Mouse (Mus musculus) heart, embryonic 10.5 days (tissue): ENCODE measurements around the gene Iqcm. TPM values are rescaled to one million over a fixed set of nuclear protein-coding genes. Genes with fewer than 3 reads are reported as not detected.
"Not testable (repeated sequence)": the region's sequence is repeated elsewhere in the genome, so short reads cannot be mapped to it uniquely, and the experiment has no call there.

Experiments
- DNase-seq: peaks from one replicate; pipeline ENCODE4 v3.0.0-alpha.2; 2017; ENCODE audit warnings: low spot score
- H3K27ac ChIP-seq: fragments of 300-500 bp; sonication (generic); 2 replicates; pipeline ENCODE4 v1.5.1; 2016; ENCODE audit warnings: mild to moderate bottlenecking
- H3K27me3 ChIP-seq: fragments of 300-500 bp; sonication (generic); 2 replicates; pipeline ENCODE4 v1.6.1; 2016; ENCODE audit warnings: mild to moderate bottlenecking; ENCODE audit not compliant: poor library complexity, insufficient read depth, severe bottlenecking
- H3K36me3 ChIP-seq: fragments of 300-500 bp; sonication (generic); 2 replicates; pipeline ENCODE4 v1.6.1; 2016; ENCODE audit warnings: mild to moderate bottlenecking, moderate library complexity
- H3K4me1 ChIP-seq: fragments of 300-500 bp; sonication (generic); 2 replicates; pipeline ENCODE4 v1.6.1; 2016; ENCODE audit warnings: mild to moderate bottlenecking
- H3K4me3 ChIP-seq: fragments of 300-500 bp; sonication (generic); 2 replicates; pipeline ENCODE4 v1.5.1; 2016; ENCODE audit warnings: mild to moderate bottlenecking, moderate library complexity
- H3K9me3 ChIP-seq: fragments of 300-500 bp; sonication (generic); 2 replicates; pipeline ENCODE4 v1.6.1; 2016; ENCODE audit warnings: mild to moderate bottlenecking, moderate library complexity
- WGBS: fragments of 180-500 bp; shearing (Covaris S2); methylation state at CpG from one replicate; pipeline ENCODE4 v1.1.7; 2016; 5-methylcytosine and 5-hydroxymethylcytosine counted together
- polyA plus RNA-seq: library from polyadenylated mRNA; unstranded; fragments of >200 nt; fragmentation: Nextera tagmentation; extraction: Ambion mirVana; gene quantifications from 2 replicates; pipeline ENCODE4 v1.2.1, GENCODE M21; 2016

The Iqcm gene
- not detected in 2 replicates for polyA plus RNA-seq

DNA sequence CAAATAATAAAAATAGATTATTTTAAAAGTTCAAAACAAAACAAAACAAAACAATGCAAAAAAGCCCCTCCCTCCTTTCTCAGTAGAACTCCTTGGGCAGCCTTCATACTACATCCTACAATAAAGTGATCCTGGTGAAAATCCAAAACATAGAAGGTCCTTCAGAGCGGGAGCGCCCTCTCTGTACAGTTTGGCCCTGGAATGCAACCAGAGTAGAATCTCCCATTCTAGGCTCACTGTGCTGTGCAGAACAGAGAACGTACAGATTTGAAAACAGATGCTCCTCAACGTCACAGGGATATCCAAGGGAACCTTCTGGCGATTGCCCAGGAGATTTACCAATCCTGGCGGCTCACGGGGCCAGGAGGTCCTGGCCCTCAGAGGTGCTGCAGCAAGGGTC lies at the start of gene Iqcm:
Gene Iqcm (plus strand): TSS at position 301 of the 400 bp plus-strand sequence.
- no peak for DNase-seq
- H3K27me3 ChIP-seq, result no peaks in the 10 kb centered on the region
- no peaks in the 10 kb centered on the region for H3K36me3 ChIP-seq
- WGBS, result 81% methylated on average over 7 of the region's 7 CpGs
- H3K4me3 ChIP-seq, result no peak within 1 kb of the TSS
- no peaks in the 10 kb centered on the region for H3K4me1 ChIP-seq
- H3K9me3 ChIP-seq, result no peaks in the 10 kb centered on the region
- no peak within 1 kb of the TSS for H3K27ac ChIP-seq

- H3K4me1 ChIP-seq, result no peaks in the 10 kb centered on the region
- no peak within 1 kb of the TSS for H3K27ac ChIP-seq
- H3K27me3 ChIP-seq, result no peaks in the 10 kb centered on the region
- no peak within 1 kb of the TSS for H3K4me3 ChIP-seq
- 91% methylated on average over 5 of the region's 5 CpGs for WGBS
- H3K9me3 ChIP-seq, result no peaks in the 10 kb centered on the region
- DNase-seq, result no peak
- H3K36me3 ChIP-seq, result no peaks in the 10 kb centered on the region
Observed at GRCm38 (mm10) chr8:75406489-75406888, 42.0 kb upstream of the Iqcm start, which contains the start of gene Gm10358. TSS of gene Gm10358 (minus strand) at chr8:75406589.

DNA sequence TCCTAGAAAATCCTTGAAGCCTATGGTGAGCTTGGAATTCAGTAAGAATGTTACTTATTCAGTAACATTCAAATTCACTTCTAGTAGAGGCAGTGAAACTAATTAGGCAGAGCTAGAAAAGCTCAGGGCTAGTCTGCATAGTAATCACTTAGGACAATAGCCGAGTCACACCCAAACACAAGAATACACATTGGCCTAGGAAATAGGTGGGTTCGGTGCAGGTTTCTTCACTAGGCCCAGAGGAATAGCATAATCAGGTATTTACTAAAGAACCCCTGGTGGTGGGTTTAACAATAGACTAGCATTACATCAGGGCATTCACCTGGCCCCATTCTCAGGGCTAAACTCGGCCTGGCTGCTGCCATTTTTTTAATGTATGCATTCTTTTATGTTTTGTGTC lies 32.8 kb upstream of the Iqcm start:
- DNase-seq, H3K27ac ChIP-seq, H3K27me3 ChIP-seq, H3K9me3 ChIP-seq, H3K4me1 ChIP-seq, H3K4me3 ChIP-seq, H3K36me3 ChIP-seq: not testable (repeated sequence)
- 78% methylated on average over 3 of the region's 3 CpGs for whole genome bisulfite sequencing

GRCm38 (mm10) chr8:75476756-75477155 lies 28.3 kb downstream of the Iqcm start:
- 84% methylated on average over 1 of the region's 1 CpGs for WGBS
- H3K4me1 ChIP-seq, result no peaks in the 10 kb centered on the region
- no peaks in the 10 kb centered on the region for H3K36me3 ChIP-seq
- no peak overlapping the region for H3K4me3 ChIP-seq
- H3K27ac ChIP-seq, result no peak overlapping the region
- no peaks in the 10 kb centered on the region for H3K27me3 ChIP-seq
- no peaks in the 10 kb centered on the region for H3K9me3 ChIP-seq
- DNase-seq, result no peak

DNA sequence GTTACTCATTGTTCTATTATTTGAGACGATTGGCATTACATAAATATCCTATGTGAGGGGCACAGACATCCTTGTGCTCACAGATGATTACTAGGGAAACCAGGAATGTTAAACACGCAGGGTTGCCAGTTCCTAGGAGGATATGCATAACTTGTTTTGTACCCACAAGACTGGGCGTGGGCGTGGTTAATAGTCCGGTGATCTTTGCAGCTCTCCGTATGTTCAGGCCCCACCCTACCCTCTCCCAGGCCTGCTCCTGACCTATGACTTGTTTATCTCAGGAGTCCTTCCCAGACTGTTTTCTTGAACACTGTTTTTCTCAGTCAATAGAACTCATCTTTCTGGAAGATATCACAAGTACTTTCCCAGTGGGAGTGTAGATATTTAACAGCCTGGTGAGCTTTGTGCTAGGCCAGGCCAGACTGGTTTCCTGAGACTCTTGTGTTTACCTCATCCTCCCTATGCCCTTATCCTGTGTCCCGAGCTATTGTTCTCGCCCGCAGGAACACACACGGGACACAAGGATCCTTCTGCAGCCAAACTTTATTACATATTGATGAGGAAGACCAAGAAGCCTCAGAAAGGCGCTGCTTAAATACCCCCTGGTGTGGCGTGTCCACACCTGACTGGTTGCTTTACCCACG lies 40.7 kb downstream of the Iqcm start:
- Histone ChIP-seq H3K27ac (no peak overlapping the region), H3K27me3 (no peaks in the 10 kb centered on the region), H3K4me1 (no peaks in the 10 kb centered on the region), H3K4me3 (no peak overlapping the region), H3K9me3 (no peaks in the 10 kb centered on the region), H3K36me3 (no peaks in the 10 kb centered on the region)
- 73% methylated on average over 13 of the region's 13 CpGs for WGBS
- DNase-seq, result no peak

- WGBS, result 90% methylated on average over 1 of the region's 1 CpGs
- H3K27me3 ChIP-seq, result no peaks in the 10 kb centered on the region
Observed at GRCm38 (mm10) chr8:75509299-75509698, 60.8 kb downstream of the Iqcm start.

GRCm38 (mm10) chr8:75513786-75514185 lies 65.3 kb downstream of the Iqcm start:
- Histone ChIP-seq H3K4me3 (no peak overlapping the region), H3K27ac (no peak overlapping the region), H3K27me3 (no peaks in the 10 kb centered on the region), H3K4me1 (no peaks in the 10 kb centered on the region), H3K36me3 (no peaks in the 10 kb centered on the region), H3K9me3 (no peaks in the 10 kb centered on the region)
- no peak for DNase-seq
- WGBS, result 69% methylated on average over 3 of the region's 3 CpGs

More at GRCm38 (mm10) chr8:75509299-75509698, 60.8 kb downstream of the Iqcm start:
- Histone ChIP-seq H3K4me3 (no peak overlapping the region), H3K4me1 (no peaks in the 10 kb centered on the region), H3K36me3 (no peaks in the 10 kb centered on the region), H3K9me3 (no peaks in the 10 kb centered on the region), H3K27ac (no peak overlapping the region)
- no peak for DNase-seq

GRCm38 (mm10) chr8:75549284-75549683 lies 100.8 kb downstream of the Iqcm start:
- WGBS, result 90% methylated on average over 3 of the region's 3 CpGs
- H3K9me3 ChIP-seq, result no peaks in the 10 kb centered on the region
- no peaks in the 10 kb centered on the region for H3K27me3 ChIP-seq
- H3K27ac ChIP-seq, result no peak overlapping the region
- H3K4me1 ChIP-seq, result no peaks in the 10 kb centered on the region
- H3K4me3 ChIP-seq, result no peak overlapping the region
- no peaks in the 10 kb centered on the region for H3K36me3 ChIP-seq
- no peak for DNase-seq

DNA sequence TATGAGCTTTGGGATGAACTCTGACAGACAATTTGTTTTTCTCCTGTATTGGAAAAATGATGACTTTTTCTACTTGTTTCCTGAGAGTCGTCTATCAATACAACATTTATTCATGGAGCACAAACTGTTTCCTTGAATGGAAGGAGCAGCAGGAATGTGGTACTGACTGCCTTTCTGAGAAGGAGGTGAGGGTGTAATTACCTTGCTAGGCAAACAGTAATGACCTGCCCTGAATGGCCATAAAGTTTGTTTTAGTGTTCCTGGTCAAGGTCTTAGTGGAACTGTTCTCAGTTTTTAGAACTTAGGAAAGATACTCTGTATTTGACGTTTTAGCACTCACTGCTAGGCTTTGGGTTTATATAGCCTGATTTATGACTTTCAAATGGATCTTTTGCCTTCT lies 147.8 kb downstream of the Iqcm start:
- H3K36me3 ChIP-seq, result no peaks in the 10 kb centered on the region
- DNase-seq, result no peak
- no peaks in the 10 kb centered on the region for H3K9me3 ChIP-seq
- no peaks in the 10 kb centered on the region for H3K27me3 ChIP-seq
- no peak overlapping the region for H3K27ac ChIP-seq
- no peaks in the 10 kb centered on the region for H3K4me1 ChIP-seq
- H3K4me3 ChIP-seq, result no peak overlapping the region
- 71% methylated on average over 2 of the region's 2 CpGs for WGBS

- Histone ChIP-seq H3K27me3 (no peaks in the 10 kb centered on the region), H3K27ac (no peak overlapping the region), H3K4me1 (no peaks in the 10 kb centered on the region), H3K36me3 (no peaks in the 10 kb centered on the region), H3K9me3 (no peaks in the 10 kb centered on the region), H3K4me3 (no peak overlapping the region)
- no peak for DNase-seq
- 77% methylated on average over 3 of the region's 3 CpGs for WGBS
Observed at GRCm38 (mm10) chr8:75642958-75643357, 194.5 kb downstream of the Iqcm start.

GRCm38 (mm10) chr8:75659287-75659686 lies 210.8 kb downstream of the Iqcm start:
- Histone ChIP-seq H3K4me1 (no peaks in the 10 kb centered on the region), H3K9me3 (no peaks in the 10 kb centered on the region), H3K36me3 (no peaks in the 10 kb centered on the region), H3K27me3 (no peaks in the 10 kb centered on the region), H3K27ac (no peak overlapping the region), H3K4me3 (no peak overlapping the region)
- 71% methylated on average over 6 of the region's 6 CpGs for WGBS
- no peak for DNase-seq

- no peak overlapping the region for H3K4me3 ChIP-seq
Observed at GRCm38 (mm10) chr8:75746561-75746960, 298.1 kb downstream of the Iqcm start.

GRCm38 (mm10) chr8:75755596-75755995 lies 307.1 kb downstream of the Iqcm start:
- Histone ChIP-seq H3K27me3 (no peaks in the 10 kb centered on the region), H3K36me3 (no peaks in the 10 kb centered on the region)

More at GRCm38 (mm10) chr8:75746561-75746960, 298.1 kb downstream of the Iqcm start:
- no peaks in the 10 kb centered on the region for H3K36me3 ChIP-seq
- no peaks in the 10 kb centered on the region for H3K4me1 ChIP-seq
- H3K27me3 ChIP-seq, result no peaks in the 10 kb centered on the region
- no peaks in the 10 kb centered on the region for H3K9me3 ChIP-seq
- no peak overlapping the region for H3K27ac ChIP-seq
- 72% methylated on average over 3 of the region's 3 CpGs for WGBS
- no peak for DNase-seq

More at GRCm38 (mm10) chr8:75755596-75755995, 307.1 kb downstream of the Iqcm start:
- Histone ChIP-seq H3K27ac (no peak overlapping the region), H3K4me1 (no peaks in the 10 kb centered on the region), H3K9me3 (no peaks in the 10 kb centered on the region), H3K4me3 (no peak overlapping the region)
- DNase-seq, result no peak
